Mouse (Mus musculus): ENCODE measurements around the gene Zfp780b. TPM values are rescaled to one million over a fixed set of nuclear protein-coding genes. Genes with fewer than 3 reads are reported as not detected.
"Not testable (repeated sequence)": the region's sequence is repeated elsewhere in the genome, so short reads cannot be mapped to it uniquely, and the experiment has no call there.

Gene Zfp780b
- polyA plus RNA-seq (2015; fragmentation: Nextera tagmentation; extraction: Ambion mirVana), result 28.0 and 35.8 TPM in 2 replicates

DNA sequence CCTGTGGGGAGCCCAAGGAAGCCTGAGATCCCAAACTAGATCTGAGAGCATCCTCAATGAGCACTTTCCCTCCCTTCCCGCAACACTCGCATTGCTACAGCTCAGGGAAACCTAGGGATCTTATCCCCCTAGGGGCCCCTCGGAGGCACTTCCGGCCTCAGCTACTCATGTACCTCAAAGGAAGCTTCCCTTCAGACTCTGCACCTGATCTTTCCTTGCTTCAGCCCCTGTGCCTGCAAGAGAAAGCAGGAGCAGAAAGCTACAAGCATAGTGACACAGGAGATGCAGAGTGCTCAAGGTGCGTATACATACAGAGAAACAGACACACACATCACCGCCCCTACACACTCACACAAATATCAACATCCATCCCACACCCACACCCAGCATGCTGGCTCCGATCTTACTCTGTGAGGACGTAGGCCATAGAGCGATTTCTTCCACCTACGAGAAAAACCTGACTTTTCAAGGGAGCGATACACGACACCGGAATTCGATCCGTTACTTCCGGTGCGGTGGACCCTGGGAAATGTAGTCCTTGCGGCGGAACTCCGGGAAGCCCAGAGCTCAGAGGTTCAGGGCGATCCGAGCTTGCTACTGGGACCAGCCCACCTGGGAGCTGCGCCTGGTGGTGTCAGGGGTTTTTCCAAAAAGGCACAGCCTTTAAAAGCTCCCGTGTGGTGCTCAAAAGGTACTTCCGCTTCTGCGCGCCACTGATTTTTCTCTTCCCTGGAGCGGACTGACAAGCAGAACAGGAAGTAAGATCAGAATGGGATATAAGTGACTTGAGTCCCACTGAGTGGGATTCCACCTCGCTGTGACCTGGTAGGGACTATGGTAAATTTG is at the start of gene Zfp780b:
Zfp780b (minus strand) TSS at position 489 of the 846 bp plus-strand sequence.
- peak within 1 kb of the TSS; percentile 78 for H3K4me3 ChIP-seq
- H3K4me1 ChIP-seq (replicated peaks), result peaks cover 17% of the 10 kb centered on the region
- WGBS, result under 1% methylated on average over 29 of the region's 29 CpGs
- H3K36me3 ChIP-seq, result peaks cover 23% of the 10 kb centered on the region
- H3K27me3 ChIP-seq, result no peaks in the 10 kb centered on the region
- H3K4me2 ChIP-seq, result peak within 1 kb of the TSS; percentile 93
- peak; percentile 91 for ATAC-seq (ENCODE audit: low read depth)
- peaks cover 13% of the 10 kb centered on the region for H3K9me3 ChIP-seq
- H3K9ac ChIP-seq, result peak within 1 kb of the TSS; percentile 88
- peak within 1 kb of the TSS; percentile 59 for H3K27ac ChIP-seq (replicated peaks)

DNA sequence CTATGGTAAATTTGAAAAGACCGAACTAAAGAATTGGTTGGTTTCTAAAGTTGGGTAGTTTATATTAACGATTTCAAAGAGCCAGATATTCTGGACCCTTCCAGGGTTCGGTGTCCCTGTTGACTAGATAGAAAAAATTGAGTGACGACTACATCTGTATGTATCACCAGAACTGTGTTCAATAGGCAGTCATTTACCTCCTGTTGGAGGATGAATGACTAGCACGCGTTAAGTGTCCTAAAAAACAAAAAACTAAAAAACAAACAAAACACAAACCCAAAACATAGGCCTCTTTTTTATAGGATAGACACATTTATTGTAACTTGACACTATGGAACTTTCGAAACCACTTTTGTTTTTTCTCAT is 35.5 kb upstream of the Zfp780b start:
- Histone ChIP-seq H3K27me3 (peaks cover 4% of the 10 kb centered on the region; the same call in 1 of the 2 replicates), H3K4me1 (replicated peaks) (peaks cover 11% of the 10 kb centered on the region), H3K4me2 (peak overlapping the region; percentile 93), H3K36me3 (peaks cover 11% of the 10 kb centered on the region), H3K4me3 (peak overlapping the region; percentile 55), H3K27ac (replicated peaks) (peak overlapping the region; percentile 52; the same call in 1 of the 2 replicates), H3K9ac (peak overlapping the region; percentile 89), H3K9me3 (no peaks in the 10 kb centered on the region)
- ATAC-seq (ENCODE audit: low read depth), result peak; percentile 41; the same call in 1 of the 2 replicates
- 20% methylated on average over 7 of the region's 7 CpGs for WGBS

DNA sequence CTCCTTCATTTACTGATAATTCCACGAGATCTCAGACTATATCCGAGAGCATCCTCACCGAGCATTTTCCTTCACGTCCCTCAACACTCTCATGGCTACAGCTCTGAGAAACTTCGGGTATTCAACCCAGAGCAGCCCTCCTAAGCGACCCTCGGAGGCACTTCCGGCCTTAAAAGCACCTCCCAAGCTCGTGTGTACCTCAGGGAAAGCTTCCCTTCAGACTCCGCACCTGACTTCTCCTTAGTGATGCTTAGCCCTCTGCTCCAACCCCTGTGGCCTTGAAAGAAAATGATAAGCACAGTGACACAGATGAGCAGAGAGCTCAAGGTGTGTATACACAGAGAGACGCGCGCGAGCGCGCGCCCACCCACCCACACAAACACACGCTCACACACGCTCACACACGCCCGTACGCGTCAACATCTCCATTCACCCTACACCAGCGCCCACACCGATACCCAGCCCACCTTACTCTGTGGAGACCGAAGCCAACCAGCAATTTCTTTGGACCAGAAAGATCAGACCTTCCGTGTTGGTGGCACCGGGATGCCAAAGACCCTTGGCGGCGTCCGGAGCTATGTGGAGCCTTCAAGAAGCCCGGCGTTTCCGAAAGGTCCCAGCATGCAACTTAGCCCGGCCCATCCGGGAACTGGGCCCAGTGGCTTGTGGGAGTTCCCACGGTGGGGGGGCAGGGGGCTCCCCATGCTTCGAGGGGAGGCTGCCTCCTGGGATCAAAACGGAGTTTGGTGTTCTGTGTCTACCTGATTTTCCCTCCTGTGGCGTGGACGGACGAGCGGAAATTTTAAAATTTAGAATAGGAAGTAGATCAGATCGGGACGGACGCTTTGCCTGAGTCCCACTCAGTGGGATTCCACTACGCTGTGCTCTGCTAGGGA is 34.8 kb upstream of the Zfp780b start, which contains the start of gene Zfp850:
Zfp850 (minus strand) TSS at position 567 of the 896 bp plus-strand sequence.
- peak within 1 kb of the TSS; percentile 55 for H3K4me3 ChIP-seq
- peak within 1 kb of the TSS; percentile 89 for H3K9ac ChIP-seq
- H3K27ac ChIP-seq (replicated peaks), result peak within 1 kb of the TSS; percentile 52
- peaks cover 4% of the 10 kb centered on the region; the same call in 1 of the 2 replicates for H3K27me3 ChIP-seq
- peaks cover 11% of the 10 kb centered on the region for H3K4me1 ChIP-seq (replicated peaks)
- H3K9me3 ChIP-seq, result no peaks in the 10 kb centered on the region
- under 1% methylated on average over 47 of the region's 47 CpGs for WGBS
- peak; percentile 95 for ATAC-seq (ENCODE audit: low read depth)
- peak within 1 kb of the TSS; percentile 93 for H3K4me2 ChIP-seq
- H3K36me3 ChIP-seq, result peaks cover 16% of the 10 kb centered on the region

DNA sequence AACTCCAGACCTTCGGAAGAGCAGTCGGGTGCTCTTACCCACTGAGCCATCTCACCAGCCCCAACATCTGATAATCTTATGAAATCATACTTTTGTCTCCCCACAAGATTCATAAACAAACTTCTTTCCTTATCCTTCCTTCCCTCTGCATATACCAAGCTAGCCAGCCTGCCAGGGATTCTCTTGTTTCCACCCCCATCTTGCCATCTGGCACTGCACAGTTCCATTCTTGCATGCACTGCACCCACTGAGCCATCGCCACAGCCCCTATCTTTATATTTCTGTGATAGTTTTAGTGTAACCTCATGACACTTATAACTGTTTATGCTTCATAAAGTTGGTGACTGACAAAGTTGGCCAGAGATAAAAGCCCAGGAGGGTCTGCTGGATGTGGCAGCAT is 31.3 kb upstream of the Zfp780b start:
- H3K27me3 ChIP-seq, result peaks cover 4% of the 10 kb centered on the region; the same call in 1 of the 2 replicates
- no peaks in the 10 kb centered on the region for H3K9me3 ChIP-seq
- H3K4me1 ChIP-seq (replicated peaks), result peaks cover 11% of the 10 kb centered on the region
- H3K4me2 ChIP-seq, result no peak overlapping the region
- H3K27ac ChIP-seq (replicated peaks), result no peak overlapping the region
- 98% methylated on average over 3 of the region's 3 CpGs for WGBS
- no peak for ATAC-seq (ENCODE audit: low read depth)
- H3K36me3 ChIP-seq, result peaks cover 46% of the 10 kb centered on the region
- H3K4me3 ChIP-seq, result no peak overlapping the region
- no peak overlapping the region for H3K9ac ChIP-seq

DNA sequence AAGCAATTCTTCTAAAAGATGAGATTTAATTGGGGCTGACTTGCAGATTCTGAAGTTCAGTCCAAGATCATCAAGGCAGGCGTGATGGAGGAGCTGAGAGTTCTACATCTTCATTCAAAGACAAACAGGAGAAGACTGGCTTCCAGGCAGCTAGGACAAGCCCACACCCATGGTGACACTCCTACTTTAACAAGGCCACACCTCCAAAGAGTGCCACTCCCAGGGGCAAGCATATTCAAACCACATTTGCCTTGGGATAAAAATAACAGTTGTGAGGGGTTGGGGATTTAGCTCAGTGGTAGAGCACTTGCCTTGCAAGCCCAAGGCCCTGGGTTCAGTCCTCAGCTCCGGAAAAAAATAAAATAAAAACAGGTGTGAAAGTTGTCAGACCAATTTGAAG is 3.2 kb upstream of the Zfp780b start:
- WGBS, result 86% methylated on average over 2 of the region's 2 CpGs
- no peak for ATAC-seq (ENCODE audit: low read depth)
- H3K9me3 ChIP-seq, result peaks cover 41% of the 10 kb centered on the region

DNA sequence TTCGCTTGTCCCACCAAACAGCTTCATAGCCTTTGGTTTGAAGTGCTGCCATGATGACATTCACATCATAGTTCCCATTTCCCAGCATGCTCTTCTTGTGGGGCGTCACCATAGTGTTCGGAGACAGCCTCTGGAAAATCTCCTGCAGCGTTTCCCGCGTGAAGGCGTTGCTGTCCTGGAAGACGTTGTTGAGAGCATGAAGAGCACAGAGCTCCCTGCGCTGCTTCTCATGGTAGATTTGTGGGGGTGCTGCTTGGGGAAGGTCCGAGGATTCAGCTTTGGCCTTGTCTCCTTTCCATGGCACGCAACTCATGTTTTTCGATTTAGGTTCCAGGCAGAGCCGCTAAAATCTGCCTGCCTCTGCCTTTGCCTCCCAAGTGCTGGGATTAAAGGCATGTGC is 29.5 kb downstream of the Zfp780b start:
- not testable (repeated sequence) for H3K9me3 ChIP-seq; H3K36me3 ChIP-seq; H3K4me2 ChIP-seq; H3K27me3 ChIP-seq; H3K27ac ChIP-seq (replicated peaks); H3K4me3 ChIP-seq; H3K4me1 ChIP-seq (replicated peaks); H3K9ac ChIP-seq; ATAC-seq (ENCODE audit: low read depth)
- 93% methylated on average over 13 of the region's 13 CpGs for WGBS

More for the DNA sequence above, 3.2 kb upstream of the Zfp780b start:
- Histone ChIP-seq H3K4me1 (replicated peaks) (peaks cover 14% of the 10 kb centered on the region), H3K36me3 (peaks cover 28% of the 10 kb centered on the region), H3K27me3 (no peaks in the 10 kb centered on the region), H3K27ac (replicated peaks) (no peak overlapping the region), H3K4me2 (no peak overlapping the region), H3K4me3 (no peak overlapping the region), H3K9ac (no peak overlapping the region)

DNA sequence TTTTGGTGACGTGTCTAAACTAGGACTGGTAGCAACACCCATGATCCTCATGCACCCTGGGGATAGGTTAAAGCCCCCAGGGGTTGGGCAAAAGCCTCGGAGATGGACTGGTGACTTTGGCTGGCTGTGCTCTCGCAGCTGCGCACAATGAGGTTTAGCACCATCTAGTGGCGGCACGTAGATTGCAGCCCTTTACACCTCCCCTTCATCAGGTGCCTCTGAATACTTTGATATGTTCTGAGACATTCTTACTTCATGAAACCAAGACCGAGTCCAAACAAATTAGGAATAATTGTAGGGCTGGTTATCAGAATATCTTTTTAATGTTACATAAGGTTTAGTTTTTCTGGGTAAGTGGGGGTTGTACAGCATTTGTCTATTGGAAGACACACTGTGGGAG is 37.1 kb downstream of the Zfp780b start:
- H3K36me3 ChIP-seq; H3K9me3 ChIP-seq; H3K4me2 ChIP-seq; H3K9ac ChIP-seq; H3K27ac ChIP-seq (replicated peaks); H3K27me3 ChIP-seq; ATAC-seq (ENCODE audit: low read depth); H3K4me3 ChIP-seq; H3K4me1 ChIP-seq (replicated peaks): not testable (repeated sequence)
- 39% methylated on average over 6 of the region's 7 CpGs for WGBS

DNA sequence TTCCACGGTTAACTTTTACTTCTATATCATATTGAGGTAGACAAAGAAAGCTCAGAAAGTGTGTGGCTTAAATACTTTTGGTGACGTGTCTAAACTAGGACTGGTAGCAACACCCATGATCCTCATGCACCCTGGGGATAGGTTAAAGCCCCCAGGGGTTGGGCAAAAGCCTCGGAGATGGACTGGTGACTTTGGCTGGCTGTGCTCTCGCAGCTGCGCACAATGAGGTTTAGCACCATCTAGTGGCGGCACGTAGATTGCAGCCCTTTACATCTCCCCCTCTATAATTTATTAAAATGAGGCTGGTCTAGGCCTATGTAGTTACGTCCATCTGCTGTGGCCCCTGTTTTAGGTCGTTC is 45.2 kb downstream of the Zfp780b start:
- H3K27ac ChIP-seq (replicated peaks); H3K27me3 ChIP-seq; H3K4me1 ChIP-seq (replicated peaks); H3K36me3 ChIP-seq; H3K9me3 ChIP-seq; ATAC-seq (ENCODE audit: low read depth); H3K9ac ChIP-seq: not testable (repeated sequence)
- Histone ChIP-seq H3K4me2 (peak overlapping the region; percentile 45), H3K4me3 (peak overlapping the region; percentile 11; the same call in 1 of the 2 replicates)
- 33% methylated on average over 1 of the region's 9 CpGs for WGBS

DNA sequence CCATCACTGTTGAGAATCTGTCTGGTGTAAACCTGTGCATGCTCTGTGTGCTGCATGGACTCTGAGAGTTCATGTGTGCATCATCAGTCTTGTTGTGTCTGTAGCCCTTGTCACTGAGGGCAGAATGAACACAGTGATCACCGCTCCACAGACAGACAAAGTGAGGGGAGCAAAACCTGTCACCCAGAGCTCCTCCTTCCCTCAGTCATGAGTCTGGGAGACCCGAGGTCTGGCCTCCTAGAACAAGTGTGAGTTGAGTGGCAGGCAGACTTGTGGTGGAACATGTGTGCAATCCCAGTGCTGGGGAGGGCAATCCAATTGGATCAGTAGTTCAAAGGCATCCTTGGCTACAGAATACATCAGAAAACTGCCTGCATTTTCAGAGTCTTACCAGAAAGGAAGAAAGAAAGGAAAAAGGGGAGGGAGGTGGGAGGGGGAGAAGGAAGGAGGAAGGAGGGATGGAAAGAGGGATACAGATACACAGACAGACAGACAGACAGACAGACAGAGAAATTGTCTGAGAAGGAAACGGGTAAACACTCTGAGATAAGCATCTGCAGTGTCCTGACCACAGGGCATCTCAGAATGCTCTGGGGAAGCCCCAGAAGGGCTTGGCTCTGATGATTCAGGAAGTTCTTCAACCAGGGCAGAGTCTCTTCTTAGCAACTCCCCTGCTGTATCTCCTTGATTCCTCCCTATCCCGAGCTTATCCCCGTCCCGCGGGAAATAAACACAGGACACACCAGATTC is 45.7 kb downstream of the Zfp780b start:
- Histone ChIP-seq H3K4me2 (peak overlapping the region; percentile 45), H3K27ac (replicated peaks) (no peak overlapping the region), H3K4me1 (replicated peaks) (peaks cover 13% of the 10 kb centered on the region), H3K4me3 (peak overlapping the region; percentile 11; the same call in 1 of the 2 replicates), H3K27me3 (no peaks in the 10 kb centered on the region), H3K36me3 (no peaks in the 10 kb centered on the region), H3K9ac (peak overlapping the region; percentile 55), H3K9me3 (no peaks in the 10 kb centered on the region)
- WGBS, result 27% methylated on average over 7 of the region's 7 CpGs
- ATAC-seq (ENCODE audit: low read depth), result 0 out of 2 replicates have a peak, but pooled peaks have one; percentile 20

DNA sequence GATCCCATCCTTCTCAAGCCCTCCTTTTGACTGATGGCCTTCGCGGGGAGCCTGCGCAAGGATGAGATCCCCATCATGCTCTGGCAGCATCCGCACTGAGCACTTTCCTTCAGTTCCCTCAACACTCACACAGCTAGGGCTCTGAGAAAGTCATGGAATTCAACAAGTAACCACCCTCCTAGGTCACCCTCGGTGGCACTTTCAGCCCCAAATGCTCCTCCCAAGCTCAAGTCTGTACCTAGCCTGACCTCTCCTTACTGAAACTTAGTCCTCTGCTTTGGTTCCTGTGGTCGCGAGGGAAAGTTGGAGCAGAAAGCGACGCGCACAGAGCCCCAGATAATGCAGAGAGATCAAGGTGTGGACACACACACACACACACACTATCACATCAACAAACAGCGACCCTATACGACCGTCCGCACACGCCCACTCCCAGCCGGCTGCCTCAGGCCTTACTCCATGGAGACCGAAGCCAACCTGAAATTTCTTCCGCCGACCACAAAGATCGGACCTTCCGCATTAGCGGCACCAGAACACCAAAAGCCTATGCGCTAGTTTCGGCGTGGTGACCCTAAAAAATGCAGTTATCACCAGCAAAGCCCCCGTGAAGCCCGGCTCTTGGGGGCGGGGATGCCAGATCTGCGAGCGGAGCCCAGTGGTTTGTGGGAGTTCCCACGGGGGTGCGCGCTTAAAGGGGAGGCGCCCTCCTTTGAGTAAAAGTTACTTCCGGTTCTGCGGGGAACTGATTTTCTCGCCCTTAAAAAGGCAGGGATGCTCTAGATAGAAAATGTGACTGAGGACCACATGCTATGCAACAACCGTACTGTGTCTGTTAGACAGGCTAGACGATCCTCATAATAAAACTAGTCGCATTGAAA is 49.9 kb downstream of the Zfp780b start, which contains the start of gene Zfp974:
Zfp974 (minus strand) TSS at position 643 of the 878 bp plus-strand sequence.
- ATAC-seq (ENCODE audit: low read depth), result peak; percentile 93
- H3K9ac ChIP-seq, result peak within 1 kb of the TSS; percentile 88
- peaks cover 19% of the 10 kb centered on the region for H3K36me3 ChIP-seq
- peak within 1 kb of the TSS; percentile 75 for H3K27ac ChIP-seq (replicated peaks)
- peak within 1 kb of the TSS; percentile 69 for H3K4me3 ChIP-seq
- no peaks in the 10 kb centered on the region for H3K27me3 ChIP-seq
- peaks cover 17% of the 10 kb centered on the region for H3K4me1 ChIP-seq (replicated peaks)
- H3K9me3 ChIP-seq, result no peaks in the 10 kb centered on the region
- WGBS, result 5% methylated on average over 40 of the region's 40 CpGs
- peak within 1 kb of the TSS; percentile 91 for H3K4me2 ChIP-seq

Data from neural tube, embryonic 13.5 days (tissue).